Mouse (Mus musculus): Measurements from ENCODE around the gene Fuca2.

The Fuca2 gene

DNA sequence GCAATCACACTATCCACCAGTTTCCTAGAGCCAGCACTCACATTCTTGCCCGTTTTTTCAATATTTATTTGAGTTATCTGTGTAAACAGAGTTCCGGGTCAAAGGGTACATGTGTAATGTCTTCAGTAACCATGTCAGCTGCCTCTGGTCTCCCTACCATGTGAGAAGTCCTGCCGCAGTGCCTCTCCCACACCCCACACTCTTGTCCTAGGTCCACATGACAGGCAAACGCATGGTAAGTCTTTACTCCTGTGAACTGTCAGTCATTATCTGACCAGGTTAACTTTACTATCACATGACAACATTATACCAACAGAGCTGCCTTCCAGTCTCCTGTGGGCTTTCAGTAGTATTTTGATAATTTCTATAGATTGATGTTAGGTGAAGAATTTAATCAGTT lies 28.8 kb downstream of the Fuca2 start:
- DNase-seq (ENCODE audit: low read depth, low spot score): no peak

DNA sequence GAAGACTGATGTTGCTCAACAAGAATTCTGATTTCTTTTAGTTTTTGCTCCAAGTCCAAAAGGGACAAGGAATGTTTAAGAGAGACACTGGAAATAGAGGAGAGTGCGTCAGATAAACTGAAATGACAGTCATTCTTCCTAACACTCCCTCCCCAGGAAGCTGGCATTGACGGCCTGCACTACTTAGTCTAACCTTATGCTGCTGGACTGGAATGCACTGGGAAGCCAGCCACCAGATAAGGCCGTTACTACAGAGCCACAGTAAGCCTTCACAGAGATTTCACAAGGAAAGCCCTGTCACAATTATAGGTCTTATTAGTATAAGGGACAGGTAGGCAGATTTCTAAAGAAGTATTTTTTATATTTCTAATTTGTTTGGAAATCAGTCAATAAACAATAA lies 35.4 kb downstream of the Fuca2 start:
- DNase-seq (ENCODE audit: low read depth, low spot score): no peak

DNA sequence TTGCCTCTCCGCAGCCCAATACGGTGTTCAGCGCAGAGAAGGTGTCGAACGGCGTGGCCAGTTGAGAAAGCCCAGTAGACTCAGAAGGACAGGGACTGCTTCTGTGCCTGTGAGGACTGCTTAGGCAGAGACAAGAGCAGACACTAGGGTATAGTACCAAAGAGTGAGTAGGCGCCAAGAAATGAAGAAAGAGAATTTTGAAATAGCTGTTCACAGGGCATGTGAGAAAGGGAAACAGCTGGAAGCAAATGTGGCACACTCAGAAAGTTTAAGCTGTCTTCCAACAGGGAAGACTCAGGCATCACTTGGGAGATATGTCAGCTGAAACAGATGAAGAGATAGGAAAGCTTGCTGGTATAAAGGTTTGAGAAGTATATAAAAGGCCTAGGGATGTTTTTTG lies 37.4 kb downstream of the Fuca2 start:
- no peak for DNase-seq (ENCODE audit: low read depth, low spot score)

DNA sequence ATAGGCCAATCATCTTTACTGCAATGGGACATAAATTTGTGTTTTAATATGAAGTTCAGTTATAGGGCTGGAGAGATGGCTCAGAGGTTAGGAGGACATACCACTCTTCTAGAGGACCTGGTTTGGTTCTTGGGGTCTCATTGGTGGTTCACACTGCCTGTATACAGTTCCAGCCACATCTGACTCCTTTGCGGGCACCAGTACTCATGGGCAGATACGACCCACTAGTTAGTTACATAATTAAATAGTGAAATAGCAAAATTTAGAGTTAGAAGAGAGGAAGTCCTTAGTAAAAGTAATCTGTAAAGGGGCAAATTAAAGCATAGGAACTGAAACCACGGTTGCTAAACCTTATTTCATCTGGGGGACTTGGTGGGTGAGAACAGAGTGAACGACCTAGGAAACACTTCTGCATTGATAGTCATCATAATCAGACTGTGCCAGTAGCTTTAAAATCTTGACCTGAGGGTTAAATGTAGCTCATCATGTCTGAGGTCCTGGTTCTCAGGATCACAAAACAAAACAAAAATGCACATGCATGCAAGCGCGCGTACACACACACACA lies 40.5 kb downstream of the Fuca2 start:
- DNase-seq (ENCODE audit: low read depth, low spot score): no peak

DNA sequence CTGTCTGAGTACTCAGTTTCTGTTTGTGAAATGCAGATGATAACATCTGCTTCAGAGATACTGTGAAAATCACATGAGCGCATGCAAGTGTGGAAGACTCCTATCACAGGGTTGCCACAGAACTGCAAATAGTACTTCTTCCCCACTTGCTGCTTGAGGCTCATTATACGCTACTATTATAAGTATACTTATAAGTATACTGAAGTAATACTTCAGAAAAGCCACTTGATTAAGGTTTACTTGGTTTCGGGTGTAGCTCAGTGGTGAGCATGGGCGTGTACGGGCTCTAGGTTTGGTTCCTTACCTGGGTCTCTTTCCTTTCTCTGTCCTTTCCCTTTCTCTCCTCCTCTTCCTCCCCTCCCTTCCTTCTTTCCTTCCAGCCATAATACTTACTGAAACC lies 42.4 kb downstream of the Fuca2 start:
- DNase-seq (ENCODE audit: low read depth, low spot score): no peak

DNA sequence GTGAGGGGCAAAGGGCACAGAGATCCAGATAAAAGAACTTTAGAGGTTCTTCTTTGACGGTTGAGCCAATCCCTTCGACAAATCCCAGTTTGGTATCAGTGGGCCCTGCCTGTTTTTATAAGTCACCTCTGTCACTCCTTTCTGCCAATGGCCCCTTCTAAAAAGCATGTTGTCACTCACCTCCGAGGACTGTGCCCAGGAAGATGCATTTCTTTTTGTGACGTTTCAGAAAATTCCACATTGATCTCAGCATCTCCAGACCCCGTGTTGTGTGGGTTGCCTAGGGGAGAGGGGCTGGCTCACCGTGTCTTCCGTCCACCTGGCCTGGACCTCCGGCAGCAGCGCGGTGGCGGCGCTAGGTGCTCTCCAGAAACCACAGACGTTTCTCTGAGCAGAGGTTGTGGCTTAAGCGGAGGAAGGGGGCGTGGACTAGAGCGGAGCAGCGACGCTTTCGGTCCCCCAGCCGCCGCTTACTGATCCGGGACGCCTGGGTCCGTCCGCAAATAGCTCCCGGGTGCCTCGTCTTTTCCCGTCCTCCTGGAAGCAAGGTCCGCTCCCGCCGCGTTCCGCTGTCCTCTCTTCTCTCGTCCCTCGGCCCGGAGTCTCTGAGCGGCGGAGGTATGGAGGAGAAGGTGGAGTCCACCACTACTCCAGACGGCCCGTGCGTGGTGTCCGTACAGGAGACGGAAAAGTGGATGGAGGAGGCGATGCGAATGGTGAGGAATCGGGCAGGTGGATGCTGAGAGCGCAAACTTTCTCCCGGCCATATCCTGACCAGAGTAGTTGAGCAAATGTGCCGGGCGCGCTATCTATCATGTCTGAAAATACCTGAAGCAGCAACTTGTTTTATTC lies 53.5 kb downstream of the Fuca2 start, which contains the start of the genes Adat2 and Pex3:
Adat2 (plus strand) TSS at position 249 of the 852 bp plus-strand sequence.
Pex3 (minus strand) TSS at position 497 of the 852 bp plus-strand sequence.
- DNase-seq (ENCODE audit: low read depth, low spot score): peak; percentile 83

DNA sequence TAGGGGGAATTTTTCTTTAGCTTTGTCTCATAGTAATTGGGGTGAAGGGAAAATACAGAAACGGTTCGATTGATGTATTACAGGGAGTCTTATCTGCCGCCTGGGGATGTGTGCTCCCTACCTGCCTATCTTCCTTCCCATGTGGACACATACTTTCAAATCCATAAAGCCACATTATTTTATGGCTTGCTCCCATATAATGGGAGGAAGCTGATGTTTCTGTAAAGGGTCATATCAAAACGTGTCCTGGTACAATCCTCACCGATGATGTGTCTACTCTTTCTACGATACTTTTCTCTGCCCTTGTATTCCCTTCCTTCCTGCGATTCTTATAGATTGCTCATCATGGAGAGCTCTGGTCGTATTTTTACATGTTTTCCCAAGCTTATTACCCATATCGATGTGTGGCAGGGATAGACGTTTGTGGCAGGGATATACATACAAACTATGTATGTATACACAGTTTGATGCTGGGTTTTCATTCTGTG lies 54.2 kb downstream of the Fuca2 start:
- no peak for DNase-seq (ENCODE audit: low read depth, low spot score)

DNA sequence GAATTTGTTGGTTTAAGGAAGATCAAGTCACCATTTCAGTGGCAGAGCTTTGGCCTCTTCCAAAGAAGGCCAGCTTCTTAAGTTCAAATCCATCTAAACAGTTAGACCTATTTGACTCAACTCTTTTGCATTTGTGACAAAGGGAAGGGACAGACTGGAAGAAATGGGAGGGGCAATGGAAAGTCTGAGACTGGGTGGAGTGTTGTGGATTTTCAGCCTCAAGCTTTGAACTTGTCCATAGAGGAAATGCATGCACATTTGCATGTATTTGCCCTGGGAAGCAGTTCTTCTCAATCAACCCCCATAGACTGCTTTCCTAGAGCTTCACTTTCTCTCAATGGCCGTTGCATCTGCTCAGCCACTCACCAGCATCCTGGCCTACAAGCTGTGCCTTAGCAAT lies 55.0 kb downstream of the Fuca2 start:
- no peak for DNase-seq (ENCODE audit: low read depth, low spot score)

DNA sequence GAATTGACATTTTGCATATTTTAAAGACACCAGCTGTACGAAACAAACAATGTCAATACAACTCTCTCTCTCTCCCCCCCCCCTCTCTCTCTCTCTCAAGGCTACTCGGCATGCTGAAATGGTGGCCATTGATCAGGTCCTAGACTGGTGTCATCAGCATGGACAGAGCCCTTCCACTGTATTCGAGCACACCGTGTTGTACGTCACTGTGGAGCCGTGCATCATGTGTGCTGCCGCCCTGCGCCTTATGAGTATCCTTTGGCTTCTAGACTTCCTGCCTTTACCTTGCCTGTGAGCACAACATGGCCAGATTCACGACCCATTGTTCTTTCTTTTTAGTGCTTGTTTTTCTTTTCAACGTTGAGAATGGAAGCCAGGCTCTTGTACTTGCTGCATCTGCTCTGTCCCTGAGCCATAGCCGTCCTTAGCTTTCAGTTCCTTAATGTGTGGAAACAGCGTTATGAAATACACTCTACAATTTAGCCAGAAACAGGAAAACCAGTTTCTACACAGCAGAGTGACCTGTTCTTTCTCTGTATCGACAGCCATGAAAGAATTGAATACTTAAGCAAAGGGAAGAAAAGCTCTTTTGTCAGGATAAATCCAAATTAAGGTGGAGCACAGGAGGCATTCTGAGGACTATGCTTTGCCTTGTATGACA lies 60.8 kb downstream of the Fuca2 start:
- DNase-seq (ENCODE audit: low read depth, low spot score): no peak

DNA sequence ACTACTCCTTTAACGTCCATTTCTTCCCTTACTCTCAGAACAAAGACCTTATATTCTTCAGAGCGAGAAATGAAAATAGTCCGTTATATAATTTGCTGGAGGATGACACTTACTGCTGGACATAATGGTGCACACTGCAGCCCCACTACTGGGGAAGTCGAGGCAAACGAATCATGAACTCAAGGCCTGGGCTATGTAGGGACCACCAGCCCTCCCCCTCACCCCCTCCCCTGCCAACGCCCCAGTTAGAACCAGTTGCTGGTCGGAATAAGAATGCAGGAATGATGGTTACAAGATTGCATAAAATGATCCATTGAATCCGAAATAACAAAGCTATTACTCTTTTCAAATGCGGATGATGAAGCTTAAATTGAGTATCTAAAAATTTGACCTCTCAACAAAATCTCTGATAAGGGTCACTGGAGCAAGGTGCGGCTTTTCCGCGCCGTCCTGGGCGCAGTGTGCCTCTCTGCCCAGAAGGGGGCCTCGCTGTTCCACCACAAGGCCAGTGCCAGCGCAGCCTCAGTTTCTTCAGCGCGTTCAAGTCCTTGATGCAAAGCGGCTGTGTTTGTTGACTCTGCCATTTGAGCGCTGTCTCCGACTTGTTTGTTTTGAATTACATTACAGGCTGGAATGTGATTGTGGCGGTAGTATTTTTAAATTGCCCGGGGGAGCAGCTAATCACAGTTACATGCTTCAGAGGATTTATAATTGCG lies 65.2 kb downstream of the Fuca2 start:
- peak; percentile 25 for DNase-seq (ENCODE audit: low read depth, low spot score)

DNA sequence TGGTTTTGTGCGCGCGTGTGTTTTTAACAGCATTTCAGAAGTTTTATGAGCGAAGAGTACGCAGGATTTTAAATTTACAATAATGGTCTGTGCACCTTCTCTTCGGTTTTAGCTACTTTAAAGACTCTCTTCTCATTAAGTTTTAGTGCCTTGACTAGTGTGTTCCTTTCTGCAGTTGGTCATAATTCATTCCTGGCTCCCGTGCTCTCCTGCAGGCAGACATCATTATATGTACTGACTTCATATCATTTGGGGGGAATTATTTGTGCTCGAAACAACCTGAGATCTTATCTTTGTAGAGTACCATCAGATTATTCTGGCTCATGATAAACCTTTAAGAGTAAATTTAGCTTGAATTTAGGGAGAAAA lies 65.7 kb downstream of the Fuca2 start:
- DNase-seq (ENCODE audit: low read depth, low spot score): no peak

DNA sequence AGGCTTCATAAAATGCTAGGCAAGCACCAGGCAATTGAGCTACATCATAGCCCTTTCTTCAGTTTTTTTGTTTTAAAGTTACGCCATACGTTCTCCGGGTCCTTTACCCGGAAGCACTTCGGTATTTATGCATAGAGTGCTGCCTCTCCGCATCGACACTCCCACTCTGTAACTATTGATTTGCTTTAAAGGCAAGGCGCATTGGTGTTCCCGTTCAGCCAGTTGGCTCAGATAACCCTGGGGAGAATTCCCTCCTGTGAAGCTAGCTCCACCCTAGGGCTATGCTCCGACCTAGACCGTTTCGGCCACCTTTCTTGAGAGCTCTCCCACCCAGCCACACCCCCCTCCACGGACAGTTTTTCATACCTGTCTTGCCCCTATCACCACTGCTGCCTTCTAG lies 67.1 kb downstream of the Fuca2 start:
- no peak for DNase-seq (ENCODE audit: low read depth, low spot score)
